Mouse (Mus musculus): ENCODE data around the gene Fbll1. TPM values are rescaled to one million over a fixed set of nuclear protein-coding genes. Genes with fewer than 3 reads are reported as not detected.

Gene Fbll1
- total RNA-seq, 1 experiment from 2014 or later = not detected

Other genes with a start within 250 kb of the Fbll1 start
- gene Pank3, start 29.4 kb downstream of the Fbll1 start, total RNA-seq (2017) = 32.2 and 35.9 TPM in 2 replicates
- 120 and 129 TPM in 2 replicates for gene Rars, start 35.6 kb upstream of the Fbll1 start, total RNA-seq (2017)
- gene Wwc1, start 181.6 kb upstream of the Fbll1 start, total RNA-seq (2017) = not detected in 2 replicates